Mouse (Mus musculus): ENCODE results near the gene Cap1.
A peak's percentile ranks its signal among the peaks of the same experiment; 100 is the strongest.

The Cap1 gene

GRCm38 (mm10) chr4:122885768-122886578, at the start of gene Cap1:
Cap1 (minus strand) TSS chr4:122886056.
- DNase-seq: peak; percentile 99

DNA sequence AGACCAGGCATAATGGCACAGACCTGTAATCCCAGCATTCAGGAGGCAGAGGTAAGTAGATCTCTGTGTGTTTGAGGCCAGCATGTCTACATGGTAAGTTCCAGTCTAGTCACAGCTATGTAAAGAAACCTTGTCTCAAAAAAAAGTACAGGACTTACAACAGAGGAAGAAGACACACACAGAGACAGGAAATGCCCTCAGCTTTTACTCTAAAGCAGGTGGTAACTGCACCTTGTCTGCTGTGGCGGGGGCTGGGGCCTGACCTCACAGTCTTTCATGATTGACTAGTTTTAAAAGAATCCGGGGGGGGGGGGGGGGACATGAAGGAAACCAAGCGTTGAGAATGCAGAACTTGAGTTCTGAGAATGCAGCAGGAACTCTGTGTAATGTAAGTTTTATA, 48.0 kb upstream of the Cap1 start:
- DNase-seq: no peak

DNA sequence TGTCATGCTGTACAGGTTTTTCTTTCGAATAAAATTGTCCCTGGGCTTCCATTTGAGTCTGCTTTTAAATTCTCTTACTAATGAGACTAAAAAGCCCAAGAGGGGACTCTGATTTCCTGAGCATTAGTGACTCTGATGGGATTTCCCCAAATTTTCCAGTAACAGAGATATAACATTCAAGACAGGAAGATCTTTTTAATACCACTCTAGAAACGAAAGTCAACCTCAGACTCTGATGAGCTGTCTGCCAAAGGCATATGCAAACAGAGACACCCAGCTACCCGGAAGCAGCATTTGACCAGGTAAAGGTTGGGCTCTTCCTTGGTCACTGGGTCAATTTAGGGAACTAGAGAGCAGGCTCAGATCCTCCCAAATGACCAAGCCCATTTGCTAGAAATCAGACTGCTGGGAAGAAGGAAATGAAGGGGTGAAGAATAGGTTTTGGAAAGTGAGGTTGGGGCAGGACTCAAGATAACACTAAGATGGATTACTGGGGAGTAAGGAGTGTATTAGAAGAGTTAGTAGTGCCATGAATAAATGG, 47.3 kb upstream of the Cap1 start:
- DNase-seq: no peak

- no peak for DNase-seq
These were observed 46.6 kb upstream of the Cap1 start for GRCm38 (mm10) chr4:122932239-122932978.

GRCm38 (mm10) chr4:122930939-122931590, 45.2 kb upstream of the Cap1 start:
- DNase-seq: no peak

DNA sequence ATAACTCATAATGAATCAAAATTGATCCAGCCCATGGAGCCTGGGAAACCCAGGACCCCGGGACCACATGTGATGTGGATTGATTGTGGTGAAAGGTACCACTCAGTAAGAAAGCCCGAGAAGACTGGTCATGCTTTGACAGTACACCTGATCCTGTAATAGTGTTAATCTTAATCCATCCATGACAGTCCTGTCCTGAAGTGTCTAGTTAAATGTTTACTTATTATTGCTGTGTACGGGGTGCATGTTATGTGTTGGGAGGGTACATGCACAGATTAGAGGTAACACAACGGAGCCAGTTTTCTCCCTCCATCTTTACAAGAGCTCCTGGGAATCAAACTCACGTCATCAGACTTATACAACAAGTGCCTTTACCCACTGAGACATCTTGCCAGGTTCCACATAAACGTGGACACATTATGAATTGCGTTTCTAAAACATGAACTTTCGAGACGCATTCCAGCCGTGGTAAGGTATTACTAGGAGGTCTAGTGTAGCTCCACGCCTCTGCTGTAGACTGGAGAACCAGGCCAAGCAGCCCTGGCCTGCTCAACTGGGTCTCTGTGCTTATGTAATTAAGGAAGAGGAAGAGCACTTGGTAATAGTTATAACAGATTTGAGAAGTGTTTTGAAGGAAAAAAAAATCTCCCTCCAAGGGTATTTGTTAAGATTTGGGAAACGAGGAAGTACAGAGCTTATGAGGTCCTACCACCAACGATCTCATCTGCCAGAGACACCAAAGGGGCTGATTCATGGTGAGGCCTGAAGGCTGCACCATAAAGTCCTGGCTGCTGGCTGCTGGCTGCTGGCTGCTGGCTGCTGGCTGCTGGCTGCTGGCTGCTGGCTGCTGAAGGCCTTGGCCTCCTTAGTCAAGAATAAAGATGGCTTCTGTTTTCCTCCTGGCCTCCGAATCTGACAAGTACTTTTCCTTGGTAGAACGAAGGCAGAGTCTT, 37.8 kb upstream of the Cap1 start:
- peak in 1 of 2 experiments; percentile 19 for DNase-seq

GRCm38 (mm10) chr4:122922841-122923240, 37.0 kb upstream of the Cap1 start:
- no peak for DNase-seq

- DNase-seq: no peak
These were observed 30.1 kb upstream of the Cap1 start for GRCm38 (mm10) chr4:122915985-122916384.

DNA sequence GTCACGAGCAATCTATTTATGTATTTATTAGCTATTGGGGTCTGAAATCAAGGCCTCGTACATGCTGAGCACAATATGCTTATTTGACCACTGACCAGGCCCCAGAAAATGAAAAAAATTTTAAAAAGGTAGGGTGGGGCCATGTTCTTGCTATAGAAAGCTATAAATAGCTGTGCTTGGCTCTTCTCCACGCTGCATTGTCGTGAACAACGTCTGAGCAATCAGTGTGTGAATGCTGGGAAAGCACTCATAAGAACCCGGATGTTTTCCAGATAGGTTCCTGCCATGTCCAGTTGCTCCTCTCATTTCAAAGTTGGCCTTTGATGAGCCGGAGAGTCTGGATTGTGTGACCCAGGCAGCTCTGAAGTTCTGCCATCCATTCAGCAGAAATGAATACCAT, 28.3 kb upstream of the Cap1 start:
- DNase-seq: no peak

GRCm38 (mm10) chr4:122912613-122913012, 26.8 kb upstream of the Cap1 start:
- no peak for DNase-seq

DNA sequence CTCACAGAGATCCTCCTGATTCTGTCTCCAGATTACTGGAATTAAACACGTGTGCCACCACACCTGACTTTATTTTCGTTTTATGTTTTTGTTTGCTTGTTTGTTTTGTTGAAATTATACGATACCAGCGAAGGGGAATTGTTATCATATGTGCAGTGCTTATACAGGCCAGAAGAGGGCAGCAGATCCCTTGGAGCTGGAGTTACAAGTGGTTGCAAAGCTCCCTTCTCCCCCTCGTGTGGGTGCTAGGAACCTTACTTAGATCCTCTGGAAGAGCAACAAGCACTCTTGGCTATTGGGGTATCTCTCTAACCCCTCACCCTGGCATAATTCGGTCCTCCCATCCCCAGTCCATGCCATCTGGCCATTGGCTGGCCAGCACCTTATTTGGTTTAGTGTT, 24.7 kb upstream of the Cap1 start:
- no peak for DNase-seq

GRCm38 (mm10) chr4:122909572-122910189, 23.8 kb upstream of the Cap1 start:
- no peak for DNase-seq

- no peak for DNase-seq
These were observed 19.5 kb upstream of the Cap1 start for GRCm38 (mm10) chr4:122905359-122905758.

DNA sequence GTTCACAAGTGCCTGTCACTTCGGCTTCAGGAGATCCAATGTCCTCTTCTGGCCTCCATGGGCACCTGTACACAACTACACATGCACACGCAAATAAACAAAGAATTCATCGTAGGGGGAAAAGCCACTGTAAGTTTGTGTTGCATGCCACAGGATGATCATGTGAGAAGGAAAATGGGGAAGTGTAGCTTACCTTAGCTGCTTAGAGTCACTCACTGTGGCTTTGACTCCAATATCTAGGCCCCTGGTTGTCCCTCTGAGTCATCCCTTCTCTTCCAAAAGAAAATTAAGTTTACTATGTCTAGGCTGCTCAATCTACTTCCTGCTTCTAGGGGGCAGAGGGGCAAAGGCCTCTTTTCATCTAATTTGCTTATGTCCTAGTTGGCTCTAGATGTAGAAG, 17.9 kb upstream of the Cap1 start:
- no peak for DNase-seq

DNA sequence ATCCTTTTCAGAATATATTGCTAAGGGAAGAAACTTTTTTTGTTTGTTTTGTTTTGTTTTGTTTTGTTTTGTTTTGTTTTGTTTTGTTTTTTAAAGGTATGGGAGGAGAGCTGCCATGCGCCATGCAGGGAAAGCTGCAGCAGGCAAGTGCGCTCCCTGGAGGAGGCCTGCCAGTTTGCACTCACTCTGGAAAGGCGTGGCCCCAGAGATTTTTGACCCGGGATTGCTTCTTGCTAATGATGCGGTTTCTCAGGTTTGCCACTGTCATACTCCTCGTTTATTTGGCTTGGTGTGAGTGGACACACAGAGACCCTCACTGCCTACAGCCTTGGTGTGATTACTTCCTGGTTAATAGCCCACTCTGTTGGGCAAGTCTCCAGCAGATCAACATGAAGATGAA, 16.3 kb upstream of the Cap1 start:
- no peak for DNase-seq

DNA sequence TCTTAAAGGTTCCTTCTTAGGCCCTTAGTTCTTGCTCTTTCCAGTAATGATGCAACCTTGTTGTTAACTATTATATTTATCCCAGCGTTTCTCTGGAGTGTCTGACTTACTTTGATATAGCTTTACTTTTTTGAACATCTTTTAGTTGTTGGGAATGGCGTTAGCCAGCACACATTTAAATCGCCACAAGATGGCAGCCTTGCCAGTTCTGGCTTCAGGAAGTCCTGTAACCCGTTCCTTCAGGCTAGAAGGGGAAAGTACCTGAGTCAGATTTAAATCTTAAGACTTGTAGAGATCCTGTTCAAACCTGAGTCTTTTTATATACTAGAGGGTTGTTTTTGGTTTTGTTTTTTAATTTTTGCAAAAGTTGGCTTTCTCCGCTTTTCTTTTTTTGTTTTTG, 12.5 kb upstream of the Cap1 start:
- DNase-seq: peak; percentile 62 to 63

DNA sequence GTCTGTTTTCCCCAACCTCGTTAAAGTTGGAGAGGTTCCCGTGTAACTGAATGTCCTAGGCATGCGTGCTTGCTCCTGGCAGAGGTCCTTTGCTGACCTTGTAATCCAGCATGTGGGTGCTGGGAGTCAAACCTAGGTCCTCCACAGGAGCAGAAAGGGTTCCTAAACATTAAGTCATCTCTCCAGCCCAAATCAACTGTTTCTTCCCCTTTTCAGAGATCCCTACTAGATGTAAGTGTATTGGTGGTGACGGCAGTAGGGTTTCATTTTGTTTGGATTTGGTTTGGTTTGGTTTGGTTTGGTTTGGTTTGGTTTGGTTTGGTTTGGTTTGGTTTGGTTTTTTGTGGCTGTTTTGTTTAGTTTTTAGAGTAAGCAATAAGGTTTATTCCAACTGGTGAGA, 11.9 kb upstream of the Cap1 start:
- DNase-seq: no peak

DNA sequence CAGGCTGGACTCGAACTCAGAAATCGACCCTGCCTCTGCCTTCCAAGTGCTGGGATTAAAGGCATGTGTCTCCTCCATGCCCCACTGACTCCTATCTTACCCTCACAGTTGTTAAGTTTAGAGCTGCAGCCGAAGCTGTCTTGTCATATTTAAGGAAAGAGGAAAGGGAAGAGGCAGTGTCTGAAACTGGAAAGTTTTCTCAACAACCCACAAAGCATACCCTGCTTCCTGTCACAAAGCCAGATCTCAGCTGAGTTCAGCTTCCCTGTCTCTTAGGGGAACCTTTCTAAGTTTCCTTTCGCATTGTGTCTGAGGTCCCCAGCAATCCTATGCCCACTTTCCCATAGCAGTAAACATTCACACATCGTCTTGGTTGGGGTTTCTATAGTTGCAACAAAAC, 6.3 kb upstream of the Cap1 start:
- DNase-seq: peak in 1 of 2 experiments; percentile 19

- no peak for DNase-seq
These were observed 5.7 kb upstream of the Cap1 start for GRCm38 (mm10) chr4:122891597-122891996.

- no peak for DNase-seq
These were observed 5.1 kb upstream of the Cap1 start for GRCm38 (mm10) chr4:122890881-122891481.

GRCm38 (mm10) chr4:122887336-122887735, 1.5 kb upstream of the Cap1 start:
- no peak for DNase-seq

Data from lung, adult 18-20 months (tissue).